Mouse (Mus musculus): Measurements from ENCODE around the gene Pomt2.

DNA sequence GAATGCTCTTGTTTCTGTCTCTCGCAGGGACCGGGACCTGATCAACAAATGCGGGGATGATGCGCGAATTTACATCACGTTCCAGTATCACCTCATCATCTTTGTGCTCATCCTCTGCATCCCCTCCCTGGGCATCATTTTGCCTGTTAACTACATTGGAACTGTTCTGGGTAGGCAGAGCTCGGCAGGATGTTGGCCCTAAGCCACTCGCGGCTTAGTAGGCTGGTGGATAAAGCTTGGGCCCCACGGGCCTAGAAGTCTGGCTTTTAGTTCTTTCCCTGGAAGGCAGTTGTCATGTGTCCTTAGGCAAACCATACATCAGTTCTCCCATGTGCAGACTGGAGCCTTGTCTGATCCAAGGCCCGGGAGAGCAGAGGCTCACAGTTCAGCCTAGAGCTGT, 82.3 kb downstream of the Pomt2 start:
- no peak for TF ChIP-seq CTCF (IDR thresholded peaks at IDR 0.05; ENCODE audit: low read depth)
- no peak for TF ChIP-seq EP300 (IDR thresholded peaks at IDR 0.05; ENCODE audit: low read depth)

All from liver, embryonic 14.5 days (tissue).